Mouse (Mus musculus): Measurements from ENCODE around the gene Higd2a. TPM values are rescaled to one million over a fixed set of nuclear protein-coding genes. Genes with fewer than 3 reads are reported as not detected.

Higd2a gene
- total and polyA plus RNA-seq, 3 experiments, result 51.6 to 106 (median 86.0) TPM

DNA sequence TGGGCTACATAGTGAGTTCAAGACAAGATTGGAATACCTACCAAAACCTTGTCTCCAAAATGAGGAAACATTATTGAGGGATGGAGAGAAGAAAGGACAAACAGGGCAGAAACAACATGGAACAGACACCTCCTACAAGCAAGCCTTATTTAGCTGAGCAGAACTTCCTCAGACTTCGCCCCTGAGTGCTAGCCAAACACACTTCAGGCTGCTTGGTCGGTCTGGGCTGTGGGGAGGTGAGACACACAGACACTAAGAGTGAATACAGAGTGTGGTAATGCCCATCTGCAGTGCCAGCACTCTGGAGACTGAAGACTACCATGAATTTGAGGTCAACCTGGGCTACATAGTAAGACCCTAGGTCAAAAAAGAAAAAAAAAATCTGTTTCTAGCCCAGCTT is 30.4 kb upstream of the Higd2a start:
- no peak overlapping the region for H3K27ac ChIP-seq (ENCODE audit: insufficient read depth, low read depth)
- dilution Hi-C loops (cut with MboI; ENCODE audit: extremely low pct_ligation_motif_present, extremely low pct_unique_long_range_greater_than_20kb, low sequenced_read_pairs) (no loop called here), in situ Hi-C loops (cut with MboI; ENCODE audit: low pct_ligation_motif_present, low pct_unique_long_range_greater_than_20kb, low sequenced_read_pairs) (no loop called here)
- peaks cover 64 to 82% of the 10 kb centered on the region in 2 experiments for H3K36me3 ChIP-seq (replicated peaks in 1 of 2; ENCODE audit: control insufficient read depth in 1 of 2, insufficient read depth in 1 of 2, low read length in 1 of 2)
- no peaks in the 10 kb centered on the region for H3K9me3 ChIP-seq (replicated peaks; ENCODE audit: low read length)
- H3K79me2 ChIP-seq (replicated peaks; ENCODE audit: control insufficient read depth, extremely low read depth, insufficient read depth, poor library complexity, severe bottlenecking), result peaks cover 15% of the 10 kb centered on the region
- TF ChIP-seq MEF2A (IDR thresholded peaks at IDR 0.05; ENCODE audit: borderline replicate concordance, low read depth, low read length), result no peak
- no peak for TF ChIP-seq E2F4 (IDR thresholded peaks at IDR 0.05; ENCODE audit: insufficient replicate concordance, low read depth, low read length)
- TF ChIP-seq UBTF (IDR thresholded peaks at IDR 0.05; ENCODE audit: low read depth, low read length), result no peak
- TF ChIP-seq CTCF (conservative IDR thresholded peaks at IDR 0.05 in 1 of 2, IDR thresholded peaks at IDR 0.05 in 1 of 2; ENCODE audit: low read depth in 2 of 2, low read length in 2 of 2), result no peak
- no peak for TF ChIP-seq RAD21 (IDR thresholded peaks at IDR 0.05; ENCODE audit: low read depth, low read length)
- TF ChIP-seq CHD2 (IDR thresholded peaks at IDR 0.05; ENCODE audit: low read length), result no peak
- TF ChIP-seq TCF12 (IDR thresholded peaks at IDR 0.05; ENCODE audit: low read depth, low read length), result no peak
- no peak for TF ChIP-seq ELF1 (IDR thresholded peaks at IDR 0.05; ENCODE audit: low read depth, low read length)
- TF ChIP-seq NRF1 (IDR thresholded peaks at IDR 0.05; ENCODE audit: low read depth, low read length), result no peak
- no peak for TF ChIP-seq NELFE (IDR thresholded peaks at IDR 0.05; ENCODE audit: low read depth, low read length)
- TF ChIP-seq USF1 (IDR thresholded peaks at IDR 0.05; ENCODE audit: low read depth, low read length), result no peak
- no peak for TF ChIP-seq CHD1 (IDR thresholded peaks at IDR 0.05; ENCODE audit: low read depth, low read length)
- no peak for TF ChIP-seq RCOR1 (conservative IDR thresholded peaks at IDR 0.05; ENCODE audit: low read depth, low read length)
- TF ChIP-seq MAFK (IDR thresholded peaks at IDR 0.05; ENCODE audit: insufficient replicate concordance, low read length), result no peak
- TF ChIP-seq GABPA (IDR thresholded peaks at IDR 0.05; ENCODE audit: insufficient replicate concordance, low read depth, low read length), result no peak
- TF ChIP-seq HCFC1 (IDR thresholded peaks at IDR 0.05; ENCODE audit: low read depth, low read length), result no peak
- TF ChIP-seq USF2 (conservative IDR thresholded peaks at IDR 0.05; ENCODE audit: low read depth, low read length), result no peak
- TF ChIP-seq PAX5 (IDR thresholded peaks at IDR 0.05; ENCODE audit: low read length), result no peak
- H3K4me2 ChIP-seq (ENCODE audit: insufficient read depth, low read depth, poor library complexity, severe bottlenecking), result no peak overlapping the region
- H3K9ac ChIP-seq (ENCODE audit: insufficient read depth, low read depth), result no peak overlapping the region
- no peak overlapping the region for H3K4me3 ChIP-seq (replicated peaks in 1 of 3; ENCODE audit: low read depth in 2 of 3, low read length in 2 of 3, poor library complexity in 1 of 3)
- H3K4me1 ChIP-seq (ENCODE audit: control insufficient read depth in 1 of 2, insufficient read depth in 2 of 2), result peaks cover 2 to 13% of the 10 kb centered on the region in 2 experiments
- DNase-seq (ENCODE audit: extremely low read depth), result no peak
- no peaks in the 10 kb centered on the region for H3K27me3 ChIP-seq (replicated peaks)

DNA sequence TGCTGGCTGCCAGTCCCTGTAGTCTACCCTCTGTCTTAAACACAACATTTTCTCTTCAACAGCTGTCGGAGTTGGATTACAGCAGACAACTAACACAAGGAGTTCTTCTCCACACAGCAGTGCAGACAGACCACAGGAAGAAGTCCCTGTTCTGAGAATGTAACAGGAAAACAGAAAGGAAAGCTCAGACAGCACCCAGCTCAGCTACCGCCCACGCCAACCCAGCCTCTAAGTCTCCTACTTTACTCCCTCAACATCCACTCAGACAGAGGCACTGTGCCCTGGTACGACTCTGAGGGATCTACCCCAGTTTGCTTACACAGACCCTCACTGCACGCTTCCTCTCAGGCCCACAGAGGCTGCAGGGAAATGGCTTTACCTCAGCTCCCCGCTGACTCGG is 29.4 kb upstream of the Higd2a start:
- Histone ChIP-seq H3K9ac (ENCODE audit: insufficient read depth, low read depth) (no peak overlapping the region), H3K27me3 (replicated peaks) (no peaks in the 10 kb centered on the region), H3K9me3 (replicated peaks; ENCODE audit: low read length) (no peaks in the 10 kb centered on the region), H3K79me2 (replicated peaks; ENCODE audit: control insufficient read depth, extremely low read depth, insufficient read depth, poor library complexity, severe bottlenecking) (peaks cover 17% of the 10 kb centered on the region), H3K4me3 (replicated peaks in 1 of 3; ENCODE audit: low read depth in 2 of 3, low read length in 2 of 3, poor library complexity in 1 of 3) (no peak overlapping the region), H3K4me2 (ENCODE audit: insufficient read depth, low read depth, poor library complexity, severe bottlenecking) (no peak overlapping the region), H3K27ac (ENCODE audit: insufficient read depth, low read depth) (no peak overlapping the region), H3K36me3 (replicated peaks in 1 of 2; ENCODE audit: control insufficient read depth in 1 of 2, insufficient read depth in 1 of 2, low read length in 1 of 2) (peaks cover 59 to 75% of the 10 kb centered on the region in 2 experiments), H3K4me1 (ENCODE audit: control insufficient read depth in 1 of 2, insufficient read depth in 2 of 2) (peaks cover 2 to 17% of the 10 kb centered on the region in 2 experiments)
- dilution Hi-C loops (cut with MboI; ENCODE audit: extremely low pct_ligation_motif_present, extremely low pct_unique_long_range_greater_than_20kb, low sequenced_read_pairs) (no loop called here), in situ Hi-C loops (cut with MboI; ENCODE audit: low pct_ligation_motif_present, low pct_unique_long_range_greater_than_20kb, low sequenced_read_pairs) (no loop called here)
- no peak for DNase-seq (ENCODE audit: extremely low read depth)
- TF ChIP-seq ELF1 (IDR thresholded peaks at IDR 0.05; ENCODE audit: low read depth, low read length) (no peak), ZMIZ1 (IDR thresholded peaks at IDR 0.05; ENCODE audit: low read depth, low read length) (no peak), CHD1 (IDR thresholded peaks at IDR 0.05; ENCODE audit: low read depth, low read length) (no peak), MYC (IDR thresholded peaks at IDR 0.05; ENCODE audit: low read depth, low read length) (no peak), JUND (conservative IDR thresholded peaks at IDR 0.05; ENCODE audit: low read depth, low read length) (no peak)

Data from CH12.LX (cell line).